Mouse (Mus musculus): ENCODE data around the gene Ces1b. TPM values are rescaled to one million over a fixed set of nuclear protein-coding genes. Genes with fewer than 3 reads are reported as not detected.

Ces1b gene
- not detected in 2 replicates for polyA plus RNA-seq (2016; fragmentation: Nextera tagmentation; extraction: Ambion mirVana)

GRCm38 (mm10) chr8:93079887-93080286, at the start of gene Ces1b:
Gene Ces1b (minus strand): TSS chr8:93080017.
- Histone ChIP-seq H3K27ac (no peak within 1 kb of the TSS), H3K36me3 (no peaks in the 10 kb centered on the region), H3K9me3 (no peaks in the 10 kb centered on the region), H3K4me1 (no peaks in the 10 kb centered on the region), H3K4me3 (no peak within 1 kb of the TSS), H3K27me3 (ENCODE audit: insufficient read depth, poor library complexity, severe bottlenecking) (no peaks in the 10 kb centered on the region)
- 67% methylated on average over 2 of the region's 2 CpGs for WGBS
- DNase-seq (ENCODE audit: low spot score), result no peak

GRCm38 (mm10) chr8:93126476-93126875, 46.7 kb upstream of the Ces1b start:
- 76% methylated on average over 2 of the region's 2 CpGs for WGBS

GRCm38 (mm10) chr8:93122005-93122404, 42.2 kb upstream of the Ces1b start:
- DNase-seq (ENCODE audit: low spot score), result no peak
- no peaks in the 10 kb centered on the region for H3K9me3 ChIP-seq
- H3K4me3 ChIP-seq, result no peak overlapping the region
- WGBS, result 69% methylated on average over 1 of the region's 1 CpGs
- H3K4me1 ChIP-seq, result no peaks in the 10 kb centered on the region
- no peaks in the 10 kb centered on the region for H3K36me3 ChIP-seq
- no peaks in the 10 kb centered on the region for H3K27me3 ChIP-seq (ENCODE audit: insufficient read depth, poor library complexity, severe bottlenecking)
- no peak overlapping the region for H3K27ac ChIP-seq

More at GRCm38 (mm10) chr8:93126476-93126875, 46.7 kb upstream of the Ces1b start:
- H3K4me3 ChIP-seq, result no peak overlapping the region
- no peak overlapping the region for H3K27ac ChIP-seq
- no peaks in the 10 kb centered on the region for H3K4me1 ChIP-seq
- H3K36me3 ChIP-seq, result no peaks in the 10 kb centered on the region
- no peaks in the 10 kb centered on the region for H3K27me3 ChIP-seq (ENCODE audit: insufficient read depth, poor library complexity, severe bottlenecking)
- H3K9me3 ChIP-seq, result no peaks in the 10 kb centered on the region
- no peak for DNase-seq (ENCODE audit: low spot score)

- Histone ChIP-seq H3K36me3 (no peaks in the 10 kb centered on the region), H3K4me1 (no peaks in the 10 kb centered on the region), H3K27ac (no peak overlapping the region), H3K27me3 (ENCODE audit: insufficient read depth, poor library complexity, severe bottlenecking) (no peaks in the 10 kb centered on the region), H3K4me3 (no peak overlapping the region), H3K9me3 (no peaks in the 10 kb centered on the region)
- DNase-seq (ENCODE audit: low spot score), result peak; percentile 76
Measured at GRCm38 (mm10) chr8:93095376-93095775, 15.6 kb upstream of the Ces1b start.

GRCm38 (mm10) chr8:93091324-93091723, 11.5 kb upstream of the Ces1b start:
- DNase-seq (ENCODE audit: low spot score), result no peak
- Histone ChIP-seq H3K9me3 (no peaks in the 10 kb centered on the region), H3K4me3 (no peak overlapping the region), H3K4me1 (peaks cover 4% of the 10 kb centered on the region; the same call in 1 of the 2 replicates), H3K27ac (no peak overlapping the region), H3K27me3 (ENCODE audit: insufficient read depth, poor library complexity, severe bottlenecking) (no peaks in the 10 kb centered on the region), H3K36me3 (no peaks in the 10 kb centered on the region)
- 80% methylated on average over 1 of the region's 1 CpGs for whole genome bisulfite sequencing

GRCm38 (mm10) chr8:93088686-93089122, 8.9 kb upstream of the Ces1b start:
- DNase-seq (ENCODE audit: low spot score), result no peak
- peaks cover 4% of the 10 kb centered on the region; the same call in 1 of the 2 replicates for H3K4me1 ChIP-seq
- peak overlapping the region; percentile 29; the same call in 1 of the 2 replicates for H3K27ac ChIP-seq
- no peaks in the 10 kb centered on the region for H3K27me3 ChIP-seq (ENCODE audit: insufficient read depth, poor library complexity, severe bottlenecking)
- H3K9me3 ChIP-seq, result no peaks in the 10 kb centered on the region
- no peaks in the 10 kb centered on the region for H3K36me3 ChIP-seq
- H3K4me3 ChIP-seq, result no peak overlapping the region
- WGBS, result 15% methylated on average over 2 of the region's 2 CpGs

GRCm38 (mm10) chr8:93088193-93088592, 8.4 kb upstream of the Ces1b start:
- DNase-seq (ENCODE audit: low spot score), result no peak
- Histone ChIP-seq H3K4me1 (peaks cover 4% of the 10 kb centered on the region; the same call in 1 of the 2 replicates), H3K36me3 (no peaks in the 10 kb centered on the region), H3K4me3 (no peak overlapping the region), H3K27me3 (ENCODE audit: insufficient read depth, poor library complexity, severe bottlenecking) (no peaks in the 10 kb centered on the region), H3K9me3 (no peaks in the 10 kb centered on the region), H3K27ac (no peak overlapping the region)
- WGBS, result 25% methylated on average over 7 of the region's 7 CpGs

- Histone ChIP-seq H3K4me1 (no peaks in the 10 kb centered on the region), H3K4me3 (no peak overlapping the region), H3K27ac (no peak overlapping the region), H3K27me3 (ENCODE audit: insufficient read depth, poor library complexity, severe bottlenecking) (no peaks in the 10 kb centered on the region), H3K36me3 (no peaks in the 10 kb centered on the region), H3K9me3 (no peaks in the 10 kb centered on the region)
- 85% methylated on average over 4 of the region's 4 CpGs for WGBS
- DNase-seq (ENCODE audit: low spot score), result no peak
Measured at GRCm38 (mm10) chr8:93075251-93075650, 4.6 kb downstream of the Ces1b start.

- 82% methylated on average over 3 of the region's 3 CpGs for WGBS
- Histone ChIP-seq H3K36me3 (no peaks in the 10 kb centered on the region), H3K27ac (no peak overlapping the region), H3K27me3 (ENCODE audit: insufficient read depth, poor library complexity, severe bottlenecking) (no peaks in the 10 kb centered on the region), H3K9me3 (no peaks in the 10 kb centered on the region), H3K4me1 (no peaks in the 10 kb centered on the region), H3K4me3 (no peak overlapping the region)
- no peak for DNase-seq (ENCODE audit: low spot score)
Measured at GRCm38 (mm10) chr8:93063416-93064117, 16.2 kb downstream of the Ces1b start.

- Histone ChIP-seq H3K4me3 (no peak overlapping the region), H3K27me3 (ENCODE audit: insufficient read depth, poor library complexity, severe bottlenecking) (no peaks in the 10 kb centered on the region), H3K9me3 (no peaks in the 10 kb centered on the region), H3K4me1 (0 out of 2 replicates have a peak, but pooled peaks cover 4% of the 10 kb centered on the region), H3K27ac (no peak overlapping the region), H3K36me3 (no peaks in the 10 kb centered on the region)
- 10% methylated on average over 2 of the region's 2 CpGs for WGBS
- peak; percentile 77 for DNase-seq (ENCODE audit: low spot score)
Measured at GRCm38 (mm10) chr8:93059185-93059584, 20.6 kb downstream of the Ces1b start.

- Histone ChIP-seq H3K9me3 (no peaks in the 10 kb centered on the region), H3K27ac (no peak overlapping the region), H3K27me3 (ENCODE audit: insufficient read depth, poor library complexity, severe bottlenecking) (no peaks in the 10 kb centered on the region), H3K4me1 (0 out of 2 replicates have a peak, but pooled peaks cover 4% of the 10 kb centered on the region), H3K36me3 (no peaks in the 10 kb centered on the region), H3K4me3 (no peak overlapping the region)
- DNase-seq (ENCODE audit: low spot score), result no peak
- WGBS, result 30% methylated on average over 2 of the region's 2 CpGs
Measured at GRCm38 (mm10) chr8:93055238-93055637, 24.6 kb downstream of the Ces1b start.

GRCm38 (mm10) chr8:93048510-93049416, 31.1 kb downstream of the Ces1b start:
- no peaks in the 10 kb centered on the region for H3K9me3 ChIP-seq
- DNase-seq (ENCODE audit: low spot score), result no peak

GRCm38 (mm10) chr8:93048092-93048491, 31.7 kb downstream of the Ces1b start, which contains the start of gene Ces1a:
Gene Ces1a (minus strand): TSS chr8:93048192.
- H3K4me1 ChIP-seq, result no peaks in the 10 kb centered on the region
- no peaks in the 10 kb centered on the region for H3K27me3 ChIP-seq (ENCODE audit: insufficient read depth, poor library complexity, severe bottlenecking)
- DNase-seq (ENCODE audit: low spot score), result no peak
- H3K4me3 ChIP-seq, result no peak within 1 kb of the TSS
- no peaks in the 10 kb centered on the region for H3K36me3 ChIP-seq
- 76% methylated on average over 3 of the region's 3 CpGs for WGBS
- H3K27ac ChIP-seq, result no peak within 1 kb of the TSS
- no peaks in the 10 kb centered on the region for H3K9me3 ChIP-seq

More at GRCm38 (mm10) chr8:93048510-93049416, 31.1 kb downstream of the Ces1b start:
- Histone ChIP-seq H3K27me3 (ENCODE audit: insufficient read depth, poor library complexity, severe bottlenecking) (no peaks in the 10 kb centered on the region), H3K4me1 (no peaks in the 10 kb centered on the region), H3K4me3 (no peak overlapping the region), H3K27ac (no peak overlapping the region), H3K36me3 (no peaks in the 10 kb centered on the region)
- 70% methylated on average over 4 of the region's 4 CpGs for WGBS
